Mouse (Mus musculus) thymus, postnatal 25 days (tissue): ENCODE data around the gene Blvrb.
"Not testable (repeated sequence)": the region's sequence is repeated elsewhere in the genome, so short reads cannot be mapped to it uniquely, and the experiment has no call there.

Source experiments
- DNase-seq: peaks from one replicate; pipeline ENCODE4 v3.0.0; 2022

Gene Blvrb

GRCm38 (mm10) chr7:27483860-27484259 is 36.1 kb downstream of the Blvrb start:
- no peak for DNase-seq

- DNase-seq = no peak
Observed at GRCm38 (mm10) chr7:27486102-27486769, 38.5 kb downstream of the Blvrb start.

- DNase-seq = peak; percentile 100
Observed at GRCm38 (mm10) chr7:27486770-27487697, 39.3 kb downstream of the Blvrb start, which contains the start of gene Sertad1. Gene Sertad1, plus strand, starts transcription at chr7:27486910.

GRCm38 (mm10) chr7:27487740-27488268 is 40.0 kb downstream of the Blvrb start:
- DNase-seq = peak; percentile 36

- DNase-seq = no peak
Observed at GRCm38 (mm10) chr7:27489270-27489869, 41.6 kb downstream of the Blvrb start.

GRCm38 (mm10) chr7:27490227-27490542 is 42.4 kb downstream of the Blvrb start:
- DNase-seq = no peak

GRCm38 (mm10) chr7:27490543-27491329 is 43.0 kb downstream of the Blvrb start:
- peak; percentile 93 for DNase-seq

- DNase-seq = no peak
Observed at GRCm38 (mm10) chr7:27491856-27492255, 44.1 kb downstream of the Blvrb start.

- no peak for DNase-seq
Observed at GRCm38 (mm10) chr7:27493022-27493421, 45.2 kb downstream of the Blvrb start.

GRCm38 (mm10) chr7:27493450-27493849 is 45.7 kb downstream of the Blvrb start:
- no peak for DNase-seq

GRCm38 (mm10) chr7:27494659-27495367 is 47.0 kb downstream of the Blvrb start:
- not testable (repeated sequence) for DNase-seq

GRCm38 (mm10) chr7:27499036-27499435 is 51.3 kb downstream of the Blvrb start, which contains the start of gene Prx:
Gene Prx, plus strand, starts transcription at chr7:27499324.
- no peak for DNase-seq

GRCm38 (mm10) chr7:27501620-27502019 is 53.8 kb downstream of the Blvrb start:
- DNase-seq = no peak

- no peak for DNase-seq
Observed at GRCm38 (mm10) chr7:27506765-27507370, 59.1 kb downstream of the Blvrb start.

GRCm38 (mm10) chr7:27507711-27508647 is 60.2 kb downstream of the Blvrb start:
- peak; percentile 98 for DNase-seq

- peak; percentile 73 for DNase-seq
Observed at GRCm38 (mm10) chr7:27508648-27509005, 60.8 kb downstream of the Blvrb start.

GRCm38 (mm10) chr7:27510809-27511208 is 63.0 kb downstream of the Blvrb start:
- DNase-seq = no peak

- DNase-seq = no peak
Observed at GRCm38 (mm10) chr7:27514961-27515360, 67.2 kb downstream of the Blvrb start.
